Mouse (Mus musculus) bone marrow macrophage, adult 2 months (primary cell): ENCODE measurements around the gene 1700001P01Rik.

Experiments
- CTCF ChIP-seq: IDR thresholded peaks from 2 replicates; pipeline ENCODE4 v1.5.1; 2012; ENCODE audit warnings: low read depth, mild to moderate bottlenecking, low read length, moderate library complexity
- POLR2A ChIP-seq: IDR thresholded peaks from 2 replicates; pipeline ENCODE4 v1.6.1; 2012; ENCODE audit warnings: mild to moderate bottlenecking, low read depth, low read length, borderline replicate concordance

GRCm38 (mm10) chr11:97806613-97806964 is 30.9 kb upstream of the 1700001P01Rik start:
- TF ChIP-seq CTCF (no peak), POLR2A (no peak)
